Mouse (Mus musculus) spleen, adult 2 months (tissue): Measurements from ENCODE around the gene H2afx.

Source experiments
- CTCF ChIP-seq: fragments of 200-500 bp; IDR thresholded peaks from 2 replicates; pipeline ENCODE4 v1.5.1; 2011; ENCODE audit warnings: mild to moderate bottlenecking, inconsistent platforms; ENCODE audit not compliant: insufficient read depth, insufficient read length, insufficient replicate concordance; ENCODE audit errors: extremely low read depth
- POLR2A ChIP-seq: fragments of 200-500 bp; IDR thresholded peaks from 2 replicates; pipeline ENCODE4 v1.6.1; 2011; ENCODE audit warnings: low read depth, low read length, inconsistent platforms

- no peak for TF ChIP-seq CTCF
- TF ChIP-seq POLR2A, result no peak
Observed at GRCm38 (mm10) chr9:44288959-44289291, 45.6 kb upstream of the H2afx start.
